Mouse (Mus musculus) forebrain, embryonic 11.5 days (tissue): ENCODE results near the gene Ripk3. TPM values are rescaled to one million over a fixed set of nuclear protein-coding genes. Genes with fewer than 3 reads are reported as not detected.
A peak's percentile ranks its signal among the peaks of the same experiment; 100 is the strongest.

Experiments used
- ATAC-seq: fragments of 200-750 bp; cut with Nextera tagmentation; replicated peaks from 2 replicates; pipeline ENCODE4 v1.8.0; 2017; ENCODE audit warnings: moderate TSS enrichment; ENCODE audit not compliant: low FRiP score
- DNase-seq: peaks from one replicate; pipeline ENCODE4 v3.0.0-alpha.2; 2017; ENCODE audit warnings: low spot score
- H3K27ac ChIP-seq: fragments of 300-500 bp; sonication (generic); 2 replicates; pipeline ENCODE4 v1.5.1; 2014; ENCODE audit warnings: low read depth, low read length
- H3K27me3 ChIP-seq: fragments of 300-500 bp; sonication (generic); 2 replicates; pipeline ENCODE4 v1.6.1; 2014; ENCODE audit warnings: mild to moderate bottlenecking, low read length, mixed read lengths; ENCODE audit not compliant: control insufficient read depth, insufficient read depth
- H3K36me3 ChIP-seq: fragments of 300-500 bp; sonication (generic); 2 replicates; pipeline ENCODE4 v1.6.1; 2014; ENCODE audit warnings: mild to moderate bottlenecking, low read length, moderate library complexity, mixed read lengths; ENCODE audit not compliant: control insufficient read depth, insufficient read depth
- H3K4me1 ChIP-seq: fragments of 300-500 bp; sonication (generic); replicated peaks from 2 replicates; pipeline ENCODE4 v1.6.1; 2014; ENCODE audit warnings: low read length, mixed read lengths; ENCODE audit not compliant: control insufficient read depth, insufficient read depth
- H3K4me2 ChIP-seq: fragments of 300-500 bp; sonication (generic); 2 replicates; pipeline ENCODE4 v1.6.1; 2014; ENCODE audit warnings: low read depth, mild to moderate bottlenecking, low read length, moderate library complexity, mixed read lengths; ENCODE audit not compliant: severe bottlenecking
- H3K4me3 ChIP-seq: fragments of 300-500 bp; sonication (generic); 2 replicates; pipeline ENCODE4 v1.5.1; 2014; ENCODE audit warnings: low read depth, low read length
- H3K9ac ChIP-seq: fragments of 300-500 bp; sonication (generic); 2 replicates; pipeline ENCODE4 v1.6.1; 2014; ENCODE audit warnings: low read length
- H3K9me3 ChIP-seq: fragments of 300-500 bp; sonication (generic); 2 replicates; pipeline ENCODE4 v1.6.1; 2016; ENCODE audit warnings: low read length, mixed read lengths; ENCODE audit not compliant: control insufficient read depth
- WGBS: fragments of 180-500 bp; shearing (Covaris S2); extraction: QIAGEN DNeasy Blood & Tissue Kit; methylation state at CpG from one replicate; pipeline ENCODE4 v1.1.7; 2014; 5-methylcytosine and 5-hydroxymethylcytosine counted together
- polyA plus RNA-seq: library from polyadenylated mRNA; unstranded; fragments of >200 nt; fragmentation: Nextera tagmentation; extraction: Ambion mirVana; gene quantifications from 2 replicates; pipeline ENCODE4 v1.2.1, GENCODE M21; 2014

Ripk3 gene
- polyA plus RNA-seq: 6.6 and 9.7 TPM in 2 replicates

GRCm38 (mm10) chr14:55788256-55789050 lies at the start of gene Ripk3:
Ripk3 (minus strand) TSS chr14:55788865.
- ATAC-seq: no peak
- H3K9ac ChIP-seq: peak within 1 kb of the TSS; percentile 43

GRCm38 (mm10) chr14:55838312-55838711 lies 49.6 kb upstream of the Ripk3 start:
- Histone ChIP-seq H3K4me2 (no peak overlapping the region), H3K9ac (no peak overlapping the region), H3K9me3 (no peaks in the 10 kb centered on the region), H3K36me3 (no peaks in the 10 kb centered on the region), H3K4me1 (no peaks in the 10 kb centered on the region), H3K27ac (no peak overlapping the region), H3K4me3 (no peak overlapping the region), H3K27me3 (no peaks in the 10 kb centered on the region)
- no peak for ATAC-seq
- WGBS: 86% methylated on average over 5 of the region's 5 CpGs
- DNase-seq: no peak

More at GRCm38 (mm10) chr14:55788256-55789050, at the start of gene Ripk3:
- Histone ChIP-seq H3K4me1 (peaks cover 5% of the 10 kb centered on the region; the same call in 1 of the 2 replicates), H3K36me3 (no peaks in the 10 kb centered on the region), H3K27ac (no peak within 1 kb of the TSS), H3K9me3 (no peaks in the 10 kb centered on the region), H3K27me3 (peaks cover 51% of the 10 kb centered on the region), H3K4me2 (peak within 1 kb of the TSS; percentile 38), H3K4me3 (peak within 1 kb of the TSS; percentile 18; the same call in 1 of the 2 replicates)
- no peak for DNase-seq
- 4% methylated on average over 40 of the region's 40 CpGs for WGBS

DNA sequence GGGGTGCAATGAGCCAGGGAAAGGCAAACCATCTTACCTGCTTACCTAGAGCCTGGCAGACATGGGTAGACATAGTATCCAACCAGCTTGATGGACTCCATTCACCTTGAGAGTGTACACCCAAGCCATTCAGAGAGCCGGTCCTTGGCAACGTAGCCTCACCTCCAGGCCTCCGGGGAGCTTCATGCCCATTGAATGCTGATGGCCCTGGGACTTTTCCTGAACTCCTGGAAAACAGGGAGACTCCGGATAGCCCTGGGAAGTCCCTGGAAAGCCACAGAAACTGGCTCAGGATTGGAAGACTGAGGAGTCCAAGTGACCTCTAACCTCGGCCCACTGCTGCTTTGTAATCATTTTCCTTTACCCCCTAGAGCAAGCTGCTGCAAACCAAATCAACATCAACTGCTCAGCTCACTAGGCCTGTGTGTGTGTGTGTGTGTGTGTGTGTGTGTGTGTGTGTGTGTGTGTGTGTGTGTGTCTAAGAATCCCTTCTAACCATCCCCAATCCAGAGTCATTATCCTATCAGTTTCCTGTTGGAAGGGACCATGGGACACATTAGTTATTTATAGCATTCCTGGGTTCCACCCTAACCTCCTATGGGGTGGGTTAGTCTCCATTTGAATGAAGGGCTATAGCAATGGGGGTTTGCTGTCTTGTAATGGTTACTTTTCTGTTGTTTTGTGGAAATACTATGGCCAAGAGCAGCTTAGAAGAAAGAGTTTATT lies 46.3 kb upstream of the Ripk3 start:
- DNase-seq (no peak), ATAC-seq (no peak)
- no peaks in the 10 kb centered on the region for H3K4me1 ChIP-seq
- H3K9ac ChIP-seq: no peak overlapping the region
- 73% methylated on average over 5 of the region's 5 CpGs for WGBS
- H3K9me3 ChIP-seq: no peaks in the 10 kb centered on the region
- H3K27ac ChIP-seq: no peak overlapping the region
- no peak overlapping the region for H3K4me3 ChIP-seq
- H3K36me3 ChIP-seq: no peaks in the 10 kb centered on the region
- no peak overlapping the region for H3K4me2 ChIP-seq
- no peaks in the 10 kb centered on the region for H3K27me3 ChIP-seq

DNA sequence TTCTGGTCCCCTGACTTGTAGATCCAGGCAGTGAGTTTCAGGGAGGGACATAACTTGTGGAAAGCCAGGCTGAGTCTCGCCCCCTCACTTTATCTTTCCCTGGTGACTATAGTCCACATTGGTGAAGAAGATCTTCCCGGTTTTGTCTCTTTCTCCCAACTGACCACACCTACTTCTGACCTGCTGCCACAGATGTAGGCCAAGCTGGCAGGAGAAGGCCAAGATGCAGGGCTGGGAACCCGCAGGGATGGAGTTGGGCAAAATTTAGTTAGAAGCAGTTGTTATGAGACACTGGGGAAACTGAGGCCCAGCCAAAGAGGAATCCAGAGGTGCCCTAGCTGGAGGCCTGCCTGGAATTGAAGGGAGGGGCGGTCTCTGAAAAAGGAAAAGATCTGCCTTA lies 44.5 kb upstream of the Ripk3 start:
- 78% methylated on average over 4 of the region's 4 CpGs for WGBS
- no peak overlapping the region for H3K27ac ChIP-seq
- ATAC-seq (no peak), DNase-seq (no peak)
- H3K27me3 ChIP-seq: no peaks in the 10 kb centered on the region
- H3K4me3 ChIP-seq: no peak overlapping the region
- no peaks in the 10 kb centered on the region for H3K9me3 ChIP-seq
- no peaks in the 10 kb centered on the region for H3K36me3 ChIP-seq
- no peak overlapping the region for H3K4me2 ChIP-seq
- H3K9ac ChIP-seq: no peak overlapping the region
- H3K4me1 ChIP-seq: no peaks in the 10 kb centered on the region

DNA sequence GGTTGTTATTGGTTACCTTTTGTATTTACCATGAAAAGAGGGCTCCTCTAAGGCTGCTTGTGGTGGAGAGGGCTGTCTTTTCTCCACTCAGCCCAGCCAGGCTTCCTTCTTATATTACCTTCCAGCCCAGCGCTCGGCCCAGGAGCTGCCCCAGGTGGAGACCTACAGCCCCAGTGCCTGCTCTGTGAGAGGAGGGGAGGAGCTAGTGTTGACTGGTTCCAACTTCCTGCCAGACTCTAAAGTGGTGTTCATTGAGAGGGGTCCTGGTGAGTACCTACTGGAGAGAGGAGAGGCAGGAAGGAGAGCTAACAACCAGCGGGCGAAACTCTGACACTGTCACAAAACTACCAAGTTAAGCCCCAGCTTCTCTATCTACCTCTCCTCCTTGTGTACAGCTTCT lies 41.7 kb upstream of the Ripk3 start:
- 89% methylated on average over 4 of the region's 4 CpGs for WGBS
- H3K36me3 ChIP-seq: no peaks in the 10 kb centered on the region

GRCm38 (mm10) chr14:55829854-55830253 lies 41.2 kb upstream of the Ripk3 start:
- Histone ChIP-seq H3K4me3 (no peak overlapping the region), H3K27ac (no peak overlapping the region), H3K4me1 (peaks cover 12% of the 10 kb centered on the region; the same call in 1 of the 2 replicates), H3K9me3 (no peaks in the 10 kb centered on the region), H3K4me2 (no peak overlapping the region), H3K36me3 (no peaks in the 10 kb centered on the region), H3K27me3 (0 out of 2 replicates have a peak, but pooled peaks cover 6% of the 10 kb centered on the region), H3K9ac (no peak overlapping the region)
- DNase-seq (no peak), ATAC-seq (no peak)
- 89% methylated on average over 16 of the region's 16 CpGs for WGBS

More for the DNA sequence above, 41.7 kb upstream of the Ripk3 start:
- no peak overlapping the region for H3K27ac ChIP-seq
- DNase-seq (no peak), ATAC-seq (no peak)
- no peak overlapping the region for H3K4me3 ChIP-seq
- H3K4me1 ChIP-seq: peaks cover 10% of the 10 kb centered on the region; the same call in 1 of the 2 replicates
- no peaks in the 10 kb centered on the region for H3K9me3 ChIP-seq
- H3K9ac ChIP-seq: no peak overlapping the region
- H3K27me3 ChIP-seq: 0 out of 2 replicates have a peak, but pooled peaks cover 6% of the 10 kb centered on the region
- no peak overlapping the region for H3K4me2 ChIP-seq

DNA sequence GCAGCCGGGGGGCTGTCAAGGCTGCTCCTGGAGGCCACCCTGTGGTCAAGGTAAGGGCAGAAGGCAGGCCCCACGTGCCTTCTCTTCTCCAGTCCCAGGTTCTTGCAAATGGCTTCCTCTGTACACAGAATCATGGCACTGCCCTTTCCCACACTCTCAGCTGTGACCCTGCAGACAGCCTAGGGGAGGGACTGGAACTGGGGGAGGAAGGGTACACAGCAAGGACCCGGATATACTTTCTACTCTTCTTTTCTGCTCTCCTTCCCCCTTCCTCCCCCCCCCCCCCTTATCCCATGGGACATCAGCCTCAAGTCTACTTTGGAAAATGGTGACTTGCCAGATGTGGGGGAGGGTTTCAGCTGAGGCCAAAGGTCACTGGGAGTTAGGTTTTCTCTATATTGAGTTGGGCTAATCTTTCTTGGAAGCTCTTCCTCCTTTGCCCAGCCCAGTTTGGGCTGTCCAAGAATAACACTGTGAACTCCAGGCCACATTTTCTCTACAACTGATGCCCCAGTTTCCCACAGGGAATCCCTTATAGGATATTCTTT lies 40.1 kb upstream of the Ripk3 start:
- H3K27ac ChIP-seq: no peak overlapping the region
- H3K4me1 ChIP-seq: peaks cover 12% of the 10 kb centered on the region; the same call in 1 of the 2 replicates
- DNase-seq: no peak

GRCm38 (mm10) chr14:55826551-55827340 lies 38.1 kb upstream of the Ripk3 start:
- Histone ChIP-seq H3K36me3 (no peaks in the 10 kb centered on the region), H3K9me3 (no peaks in the 10 kb centered on the region), H3K9ac (peak overlapping the region; percentile 44), H3K4me1 (peaks cover 15% of the 10 kb centered on the region; the same call in 1 of the 2 replicates), H3K27ac (no peak overlapping the region), H3K4me2 (peak overlapping the region; percentile 61), H3K4me3 (peak overlapping the region; percentile 42), H3K27me3 (0 out of 2 replicates have a peak, but pooled peaks cover 6% of the 10 kb centered on the region)
- peak; percentile 70 for DNase-seq
- 7% methylated on average over 41 of the region's 41 CpGs for WGBS
- ATAC-seq: no peak

More for the DNA sequence above, 40.1 kb upstream of the Ripk3 start:
- H3K9me3 ChIP-seq: no peaks in the 10 kb centered on the region
- H3K36me3 ChIP-seq: no peaks in the 10 kb centered on the region
- WGBS: 56% methylated on average over 3 of the region's 3 CpGs
- ATAC-seq: no peak
- 0 out of 2 replicates have a peak, but pooled peaks cover 6% of the 10 kb centered on the region for H3K27me3 ChIP-seq
- H3K9ac ChIP-seq: no peak overlapping the region
- H3K4me2 ChIP-seq: no peak overlapping the region
- H3K4me3 ChIP-seq: no peak overlapping the region
